Mouse (Mus musculus) myocyte (in vitro differentiated cells): Measurements from ENCODE around the gene 1300017J02Rik.

Experiments used
- CEBPB ChIP-seq: IDR thresholded peaks from 2 replicates; pipeline ENCODE4 v1.6.1; 2011; ENCODE audit warnings: mild to moderate bottlenecking, moderate library complexity; ENCODE audit not compliant: poor library complexity, insufficient read depth, severe bottlenecking
- E2F4 ChIP-seq: IDR thresholded peaks from one replicate; pipeline ENCODE4 v1.6.1; 2011; ENCODE audit warnings: mild to moderate bottlenecking, control low read depth, moderate library complexity; ENCODE audit not compliant: insufficient read depth
- MAX ChIP-seq: IDR thresholded peaks from one replicate; pipeline ENCODE4 v1.6.1; 2011; ENCODE audit warnings: low read depth, mild to moderate bottlenecking, control low read depth
- MYOD1 ChIP-seq, 3 experiments: IDR thresholded peaks; one replicate each; pipeline ENCODE4 v1.6.1; 2011; ENCODE audit warnings: control low read depth in 2 of 3, low read depth in 2 of 3, mild to moderate bottlenecking in 2 of 3, moderate library complexity in 1 of 3; ENCODE audit not compliant: insufficient read length in 2 of 3, control insufficient read depth in 1 of 3
- MYOG ChIP-seq, 3 experiments: IDR thresholded peaks; one replicate each; pipeline ENCODE4 v1.6.1; 2011; ENCODE audit warnings: control low read depth in 2 of 3, low read depth in 2 of 3, mild to moderate bottlenecking in 2 of 3; ENCODE audit not compliant: insufficient read length in 2 of 3, control insufficient read depth in 1 of 3, insufficient read depth in 1 of 3
- POLR2A ChIP-seq: IDR thresholded peaks from one replicate; pipeline ENCODE4 v1.6.1; 2011; ENCODE audit warnings: low read depth, mild to moderate bottlenecking, control low read depth, moderate library complexity; ENCODE audit not compliant: insufficient read length
- TCF12 ChIP-seq: IDR thresholded peaks from one replicate; pipeline ENCODE4 v1.6.1; 2011; ENCODE audit warnings: mild to moderate bottlenecking, control low read depth; ENCODE audit not compliant: poor library complexity, insufficient read depth, severe bottlenecking
- TCF3 ChIP-seq: IDR thresholded peaks from one replicate; pipeline ENCODE4 v1.6.1; 2011; ENCODE audit warnings: low read depth, control low read depth; ENCODE audit not compliant: insufficient read length
- USF1 ChIP-seq: IDR thresholded peaks from one replicate; pipeline ENCODE4 v1.6.1; 2011; ENCODE audit warnings: low read depth, mild to moderate bottlenecking, control low read depth, moderate library complexity

DNA sequence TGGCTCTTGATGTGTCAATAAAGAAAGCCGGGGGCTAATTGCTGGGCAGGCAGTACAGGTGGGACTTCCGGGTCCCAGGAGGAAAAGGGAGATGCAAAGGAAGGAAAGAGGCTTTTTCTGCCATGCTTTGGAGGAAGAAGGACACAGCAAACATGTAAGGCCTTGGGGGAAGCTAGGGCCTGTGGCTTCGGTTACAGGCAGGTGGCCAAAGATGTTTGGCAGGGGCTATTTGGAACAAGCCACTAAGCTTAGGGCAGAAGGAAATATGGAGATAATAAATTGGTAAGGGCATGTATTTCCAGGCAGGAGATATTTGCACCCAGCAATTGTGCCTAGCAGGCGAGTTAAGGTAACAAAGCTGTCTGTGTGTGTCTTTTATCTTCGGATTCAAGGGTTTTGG is 52.0 kb downstream of the 1300017J02Rik start:
- TF ChIP-seq POLR2A (no peak), USF1 (no peak), E2F4 (no peak), TCF12 (no peak), MYOG (IDR thresholded peaks at IDR 0.05; ENCODE audit: control insufficient read depth in 1 of 3, insufficient read depth in 1 of 3, insufficient read length in 2 of 3, low read depth in 2 of 3) (no peak), MAX (no peak), CEBPB (no peak), MYOD1 (IDR thresholded peaks at IDR 0.05; ENCODE audit: control insufficient read depth in 1 of 3, insufficient read length in 2 of 3, low read depth in 2 of 3) (no peak), TCF3 (no peak)
